Mouse (Mus musculus) MN1 (cell line): ENCODE measurements at regions not wholly inside any gene's neighbourhood (a gene's known extent, or its start where the extent isn't known, plus 50 kb on each side); places are given as distances from the start of the nearest gene placed in this dataset.
A peak's percentile ranks its signal among the peaks of the same experiment; 100 is the strongest.

Experiments
- DNase-seq: peaks from one replicate; pipeline ENCODE4 v3.0.0-alpha.2; 2016; ENCODE audit warnings: low spot score

GRCm38 (mm10) chr12:12706326-12706920 is 235.3 kb downstream of the Mycn start:
- no peak for DNase-seq

- peak; percentile 49 for DNase-seq
Measured at GRCm38 (mm10) chr12:12701735-12702134, 240.0 kb downstream of the Mycn start.

- DNase-seq: peak; percentile 60
Measured at GRCm38 (mm10) chr12:12701060-12701667, 240.6 kb downstream of the Mycn start.

- DNase-seq: no peak
Measured at GRCm38 (mm10) chr12:12693838-12694777, 247.6 kb downstream of the Mycn start.

- DNase-seq: no peak
Measured at GRCm38 (mm10) chr12:12687376-12687775, 254.3 kb downstream of the Mycn start.

- DNase-seq: no peak
Measured at GRCm38 (mm10) chr12:12685217-12685522, 256.5 kb downstream of the Mycn start.

GRCm38 (mm10) chr12:12684481-12685216 is 257.1 kb downstream of the Mycn start:
- DNase-seq: no peak

GRCm38 (mm10) chr12:12683733-12684470 is 257.8 kb downstream of the Mycn start:
- DNase-seq: no peak

GRCm38 (mm10) chr12:12681101-12681500 is 260.6 kb downstream of the Mycn start:
- peak; percentile 46 for DNase-seq

GRCm38 (mm10) chr12:12680371-12680921 is 261.3 kb downstream of the Mycn start:
- DNase-seq: peak; percentile 71

GRCm38 (mm10) chr12:12676676-12677075 is 265.0 kb downstream of the Mycn start:
- DNase-seq: peak; percentile 84

- DNase-seq: no peak
Measured at GRCm38 (mm10) chr12:12669931-12670330, 271.8 kb downstream of the Mycn start.

- DNase-seq: no peak
Measured at GRCm38 (mm10) chr12:12668919-12669318, 272.8 kb downstream of the Mycn start.

- no peak for DNase-seq
Measured at GRCm38 (mm10) chr12:12655611-12656010, 286.1 kb downstream of the Mycn start.

GRCm38 (mm10) chr12:12655184-12655583 is 286.5 kb downstream of the Mycn start:
- DNase-seq: no peak

GRCm38 (mm10) chr12:12652361-12652760 is 289.4 kb downstream of the Mycn start:
- DNase-seq: no peak

GRCm38 (mm10) chr12:12650309-12650708 is 291.4 kb downstream of the Mycn start:
- no peak for DNase-seq

GRCm38 (mm10) chr12:12647467-12647866 is 294.2 kb downstream of the Mycn start:
- DNase-seq: no peak

GRCm38 (mm10) chr12:12645183-12645582 is 296.5 kb downstream of the Mycn start:
- no peak for DNase-seq

GRCm38 (mm10) chr12:12643247-12643963 is 298.3 kb downstream of the Mycn start:
- no peak for DNase-seq

- no peak for DNase-seq
Measured at GRCm38 (mm10) chr12:12635308-12635707, 306.4 kb downstream of the Mycn start.
